Mouse (Mus musculus) neural tube, embryonic 15.5 days (tissue): ENCODE measurements around the gene Cds1. TPM values are rescaled to one million over a fixed set of nuclear protein-coding genes. Genes with fewer than 3 reads are reported as not detected.
A peak's percentile ranks its signal among the peaks of the same experiment; 100 is the strongest.

ENCODE experiments used
- ATAC-seq: fragments of 200-750 bp; cut with Nextera tagmentation; 2 replicates; pipeline ENCODE4 v1.8.0; 2017; ENCODE audit warnings: mild to moderate bottlenecking, moderate TSS enrichment, moderate library complexity; ENCODE audit not compliant: low FRiP score
- H3K27ac ChIP-seq: fragments of 300-500 bp; sonication (generic); replicated peaks from 2 replicates; pipeline ENCODE4 v1.5.1; 2015; ENCODE audit warnings: mild to moderate bottlenecking, inconsistent platforms
- H3K27me3 ChIP-seq: fragments of 300-500 bp; sonication (generic); replicated peaks from 2 replicates; pipeline ENCODE4 v1.6.1; 2015; ENCODE audit warnings: inconsistent platforms
- H3K36me3 ChIP-seq: fragments of 300-500 bp; sonication (generic); 2 replicates; pipeline ENCODE4 v1.6.1; 2015; ENCODE audit warnings: inconsistent platforms
- H3K4me1 ChIP-seq: fragments of 300-500 bp; sonication (generic); 2 replicates; pipeline ENCODE4 v1.6.1; 2015; ENCODE audit warnings: inconsistent platforms
- H3K4me2 ChIP-seq: fragments of 300-500 bp; sonication (generic); 2 replicates; pipeline ENCODE4 v1.6.1; 2015; ENCODE audit warnings: inconsistent platforms, mild to moderate bottlenecking, moderate library complexity
- H3K4me3 ChIP-seq: fragments of 300-500 bp; sonication (generic); replicated peaks from 2 replicates; pipeline ENCODE4 v1.5.1; 2015; ENCODE audit warnings: mild to moderate bottlenecking, inconsistent platforms
- H3K9ac ChIP-seq: fragments of 300-500 bp; sonication (generic); replicated peaks from 2 replicates; pipeline ENCODE4 v1.6.1; 2015; ENCODE audit warnings: mild to moderate bottlenecking, inconsistent platforms
- H3K9me3 ChIP-seq: fragments of 300-500 bp; sonication (generic); replicated peaks from 2 replicates; pipeline ENCODE4 v1.6.1; 2016; ENCODE audit warnings: inconsistent platforms
- WGBS: fragments of 180-500 bp; shearing (Covaris S2); methylation state at CpG from one replicate; pipeline ENCODE4 v1.1.7; 2015; ENCODE audit warnings: mixed read lengths; 5-methylcytosine and 5-hydroxymethylcytosine counted together
- polyA plus RNA-seq: library from polyadenylated mRNA; unstranded; fragments of >200 nt; fragmentation: Nextera tagmentation; extraction: Ambion mirVana; gene quantifications from 2 replicates; pipeline ENCODE4 v1.2.1, GENCODE M21; 2015

Gene Cds1
- polyA plus RNA-seq, 1 experiment from 2014 or later = 6.6 TPM

DNA sequence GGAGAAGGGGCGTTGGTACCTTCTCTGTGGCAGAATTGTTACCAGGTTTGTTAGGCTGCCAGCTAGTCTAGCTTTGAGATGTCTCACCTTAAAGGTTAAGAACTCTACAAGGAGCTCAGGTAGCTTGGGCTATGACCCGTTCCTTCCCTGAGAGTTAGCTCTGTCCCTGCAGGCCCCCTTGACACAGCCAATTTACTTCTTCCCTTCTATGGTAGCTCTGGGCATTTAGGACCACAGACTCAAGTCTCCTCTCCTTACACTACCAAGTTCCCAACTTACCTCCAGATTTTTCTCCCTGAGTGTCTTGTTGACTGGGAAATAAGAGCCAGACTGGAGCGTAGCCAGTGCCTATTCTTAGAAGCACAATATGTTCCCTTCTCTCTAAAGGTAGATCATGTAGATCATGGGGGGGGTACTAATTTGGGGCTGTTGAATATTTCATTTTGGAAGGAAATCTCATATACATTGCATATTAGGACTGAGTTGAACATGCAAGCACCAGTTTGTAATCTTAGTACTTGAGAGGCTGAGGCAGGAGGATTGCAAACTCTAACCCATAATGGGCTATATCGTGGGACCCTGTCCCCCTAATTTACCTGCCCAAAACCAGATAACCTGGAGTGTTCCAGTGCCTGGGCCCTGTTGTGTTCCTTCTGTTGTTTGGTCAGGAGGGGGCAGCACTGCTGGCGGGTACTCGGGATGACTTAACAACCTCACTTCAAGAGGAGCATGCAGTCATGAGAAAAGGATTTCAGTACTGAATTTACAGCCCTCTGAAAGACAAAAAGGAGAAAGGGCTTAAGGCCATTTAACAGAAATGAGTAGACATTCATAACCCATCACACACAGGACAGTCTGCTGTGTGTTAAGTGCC lies 46.6 kb downstream of the Cds1 start:
- Histone ChIP-seq H3K4me3 (no peak overlapping the region), H3K36me3 (no peaks in the 10 kb centered on the region), H3K9ac (no peak overlapping the region), H3K4me2 (no peak overlapping the region), H3K4me1 (no peaks in the 10 kb centered on the region), H3K9me3 (no peaks in the 10 kb centered on the region), H3K27me3 (no peaks in the 10 kb centered on the region), H3K27ac (no peak overlapping the region)
- ATAC-seq = no peak
- 90% methylated on average over 6 of the region's 6 CpGs for WGBS

DNA sequence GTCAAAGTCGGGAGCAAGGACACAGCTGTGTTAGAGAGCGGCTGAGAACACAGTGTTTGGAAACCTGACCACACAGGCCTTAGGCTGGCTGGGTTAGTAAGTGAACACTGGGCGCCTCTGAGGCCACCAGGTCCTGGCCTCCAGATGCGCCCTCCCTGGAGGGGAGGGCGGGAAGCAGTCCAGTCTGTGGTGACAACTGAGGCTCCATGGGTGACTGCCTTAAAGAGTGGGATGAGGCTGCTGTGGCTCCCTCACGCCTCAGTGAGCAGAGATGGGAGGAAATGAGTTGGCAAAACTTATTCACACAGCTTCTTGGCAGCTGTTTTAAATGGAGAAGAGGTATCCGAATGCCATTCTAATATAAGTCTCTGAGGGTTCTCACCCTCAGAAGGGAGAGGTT lies 51.9 kb downstream of the Cds1 start:
- Histone ChIP-seq H3K4me3 (no peak overlapping the region), H3K9ac (no peak overlapping the region), H3K27ac (no peak overlapping the region), H3K36me3 (no peaks in the 10 kb centered on the region), H3K4me2 (no peak overlapping the region), H3K27me3 (no peaks in the 10 kb centered on the region), H3K9me3 (no peaks in the 10 kb centered on the region), H3K4me1 (no peaks in the 10 kb centered on the region)
- WGBS = 73% methylated on average over 7 of the region's 7 CpGs
- no peak for ATAC-seq

GRCm38 (mm10) chr5:101819216-101819615 lies 54.3 kb downstream of the Cds1 start:
- no peaks in the 10 kb centered on the region for H3K36me3 ChIP-seq
- 59% methylated on average over 10 of the region's 10 CpGs for WGBS
- H3K9ac ChIP-seq = no peak overlapping the region
- H3K4me2 ChIP-seq = no peak overlapping the region
- ATAC-seq = no peak
- no peak overlapping the region for H3K27ac ChIP-seq
- H3K27me3 ChIP-seq = no peaks in the 10 kb centered on the region
- H3K9me3 ChIP-seq = no peaks in the 10 kb centered on the region
- H3K4me3 ChIP-seq = no peak overlapping the region
- no peaks in the 10 kb centered on the region for H3K4me1 ChIP-seq

GRCm38 (mm10) chr5:101819844-101820243 lies 54.9 kb downstream of the Cds1 start:
- H3K27ac ChIP-seq = no peak overlapping the region
- no peaks in the 10 kb centered on the region for H3K9me3 ChIP-seq
- no peak overlapping the region for H3K4me3 ChIP-seq
- no peak for ATAC-seq
- WGBS = 23% methylated on average over 7 of the region's 7 CpGs
- no peak overlapping the region for H3K9ac ChIP-seq
- H3K4me2 ChIP-seq = no peak overlapping the region
- H3K36me3 ChIP-seq = no peaks in the 10 kb centered on the region
- no peaks in the 10 kb centered on the region for H3K27me3 ChIP-seq
- no peaks in the 10 kb centered on the region for H3K4me1 ChIP-seq

DNA sequence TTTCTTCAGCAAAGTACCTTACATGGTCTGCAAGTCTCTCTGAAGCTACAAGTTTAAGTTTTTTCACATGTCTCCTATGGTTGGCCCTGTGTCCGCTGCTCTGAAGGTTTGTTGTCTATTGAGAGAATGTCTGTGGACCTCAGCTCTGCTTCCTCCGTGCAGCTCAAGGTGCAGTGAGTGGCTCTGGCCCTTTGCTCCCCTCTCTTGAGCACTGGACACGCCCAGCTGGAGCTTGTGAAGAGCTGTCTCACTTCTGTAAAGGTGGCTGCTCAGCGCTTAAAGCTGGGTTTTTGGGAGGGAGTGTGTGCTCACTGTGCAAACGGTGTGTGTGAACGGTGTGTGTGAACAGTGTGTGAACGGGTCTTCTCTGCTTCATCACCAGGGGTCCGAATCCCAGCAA lies 56.1 kb downstream of the Cds1 start:
- peaks cover 7% of the 10 kb centered on the region for H3K4me1 ChIP-seq
- ATAC-seq = no peak
- H3K27ac ChIP-seq = no peak overlapping the region
- H3K9ac ChIP-seq = no peak overlapping the region
- H3K36me3 ChIP-seq = no peaks in the 10 kb centered on the region
- H3K9me3 ChIP-seq = no peaks in the 10 kb centered on the region
- WGBS = 71% methylated on average over 8 of the region's 8 CpGs
- H3K4me3 ChIP-seq = no peak overlapping the region
- H3K27me3 ChIP-seq = no peaks in the 10 kb centered on the region
- no peak overlapping the region for H3K4me2 ChIP-seq

- 75% methylated on average over 17 of the region's 17 CpGs for WGBS
Observed at GRCm38 (mm10) chr5:101821491-101822310, 56.8 kb downstream of the Cds1 start.

DNA sequence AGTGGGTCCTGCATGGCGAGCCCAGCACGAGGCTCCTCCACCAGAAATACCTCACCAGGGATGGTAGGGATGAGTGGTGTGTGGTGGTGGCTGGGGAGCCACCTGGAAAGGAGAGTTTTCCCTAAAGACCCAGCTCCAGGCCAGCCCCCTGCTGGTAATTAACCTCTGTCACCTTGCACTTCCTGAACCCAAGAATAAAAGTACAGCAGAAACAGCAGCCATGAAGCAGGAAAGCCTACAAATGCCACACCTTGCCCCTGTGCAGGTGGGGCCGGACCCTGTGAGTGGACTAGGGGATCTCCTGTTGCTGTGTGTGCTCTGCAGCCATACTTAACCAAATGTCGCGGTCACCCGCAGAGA lies 57.4 kb downstream of the Cds1 start:
- 63% methylated on average over 6 of the region's 6 CpGs for WGBS
- no peak overlapping the region for H3K9ac ChIP-seq
- no peaks in the 10 kb centered on the region for H3K9me3 ChIP-seq
- H3K27me3 ChIP-seq = no peaks in the 10 kb centered on the region
- H3K4me1 ChIP-seq = peaks cover 15% of the 10 kb centered on the region
- ATAC-seq = no peak
- H3K4me2 ChIP-seq = no peak overlapping the region
- no peaks in the 10 kb centered on the region for H3K36me3 ChIP-seq
- no peak overlapping the region for H3K4me3 ChIP-seq
- H3K27ac ChIP-seq = no peak overlapping the region

More at GRCm38 (mm10) chr5:101821491-101822310, 56.8 kb downstream of the Cds1 start:
- Histone ChIP-seq H3K4me3 (no peak overlapping the region), H3K27me3 (no peaks in the 10 kb centered on the region), H3K4me1 (peaks cover 13% of the 10 kb centered on the region), H3K9me3 (no peaks in the 10 kb centered on the region), H3K27ac (no peak overlapping the region), H3K36me3 (no peaks in the 10 kb centered on the region), H3K9ac (no peak overlapping the region), H3K4me2 (no peak overlapping the region)
- ATAC-seq = no peak

DNA sequence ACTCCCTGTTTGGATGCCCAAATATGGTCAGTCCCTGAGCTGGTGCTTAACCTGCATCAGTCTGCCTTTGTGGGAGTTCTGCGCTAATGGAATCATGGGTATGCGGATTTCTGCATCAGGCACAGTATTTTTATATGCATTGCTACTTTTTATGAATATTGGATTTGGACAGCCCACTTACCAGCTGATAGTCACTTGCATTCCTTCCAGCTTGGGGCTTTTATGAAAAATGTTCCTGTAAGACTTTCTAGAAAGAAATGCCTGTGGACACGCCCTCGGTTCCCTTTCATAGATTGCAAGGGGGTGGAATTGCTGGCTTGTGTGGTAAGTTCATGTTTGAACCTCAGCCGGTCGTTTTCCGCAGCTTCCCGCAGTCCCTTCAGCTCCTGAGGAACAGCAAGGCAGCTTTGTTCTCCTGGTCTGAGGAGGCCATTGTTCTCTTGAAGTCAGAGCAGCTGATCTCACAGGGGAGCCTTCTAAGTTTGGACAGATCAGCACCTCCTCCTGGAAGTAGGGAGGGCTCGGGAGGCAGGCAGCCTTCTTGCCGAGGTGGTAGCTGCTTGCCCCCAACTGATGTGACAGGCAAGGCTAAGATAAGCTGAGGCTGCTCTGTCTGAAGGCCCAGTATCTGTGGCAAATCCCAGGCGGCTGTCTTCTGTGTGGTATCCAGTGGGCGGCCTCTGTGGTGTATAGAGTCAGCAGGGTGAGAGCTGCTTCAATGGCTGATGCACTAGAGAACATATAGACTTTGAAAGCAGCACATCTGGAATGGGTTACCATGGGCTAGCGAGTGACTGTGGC lies 60.4 kb downstream of the Cds1 start:
- Histone ChIP-seq H3K4me3 (no peak overlapping the region), H3K27ac (no peak overlapping the region), H3K9me3 (no peaks in the 10 kb centered on the region), H3K9ac (no peak overlapping the region), H3K36me3 (no peaks in the 10 kb centered on the region), H3K4me1 (peaks cover 15% of the 10 kb centered on the region), H3K4me2 (no peak overlapping the region), H3K27me3 (no peaks in the 10 kb centered on the region)
- WGBS = 23% methylated on average over 13 of the region's 13 CpGs
- no peak for ATAC-seq

- Histone ChIP-seq H3K27ac (no peak overlapping the region), H3K9ac (no peak overlapping the region), H3K4me2 (peak overlapping the region; percentile 51), H3K9me3 (no peaks in the 10 kb centered on the region), H3K4me3 (no peak overlapping the region), H3K4me1 (peaks cover 15% of the 10 kb centered on the region), H3K27me3 (no peaks in the 10 kb centered on the region), H3K36me3 (no peaks in the 10 kb centered on the region)
- WGBS = 7% methylated on average over 15 of the region's 15 CpGs
- peak; percentile 67; the same call in 1 of the 2 replicates for ATAC-seq
Observed at GRCm38 (mm10) chr5:101826531-101826970, 61.6 kb downstream of the Cds1 start.

DNA sequence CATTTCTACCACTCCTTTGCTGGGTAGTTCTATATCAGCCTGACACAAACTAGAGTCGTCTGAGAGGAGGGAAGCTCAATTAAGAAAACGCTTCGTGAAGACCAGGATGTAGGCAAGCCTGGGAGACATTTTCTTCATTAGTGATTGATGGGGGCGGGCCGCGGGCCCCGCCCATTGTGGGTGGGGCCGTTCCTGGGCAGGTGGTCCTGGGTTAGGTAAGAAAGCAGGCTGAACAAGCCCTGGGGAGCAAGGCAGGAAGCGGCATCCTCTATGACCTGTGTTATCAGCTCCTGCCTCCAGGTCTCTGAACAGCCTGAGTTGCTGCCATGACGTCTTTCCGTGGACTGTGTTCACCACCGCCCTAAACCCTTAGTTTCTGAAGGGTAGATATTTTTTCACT lies 62.5 kb downstream of the Cds1 start:
- ATAC-seq = no peak
- H3K9ac ChIP-seq = no peak overlapping the region
- H3K27ac ChIP-seq = no peak overlapping the region
- H3K36me3 ChIP-seq = 0 out of 2 replicates have a peak, but pooled peaks cover 6% of the 10 kb centered on the region
- no peaks in the 10 kb centered on the region for H3K9me3 ChIP-seq
- H3K4me1 ChIP-seq = peaks cover 15% of the 10 kb centered on the region
- no peaks in the 10 kb centered on the region for H3K27me3 ChIP-seq
- no peak overlapping the region for H3K4me2 ChIP-seq
- no peak overlapping the region for H3K4me3 ChIP-seq
- WGBS = 48% methylated on average over 12 of the region's 12 CpGs

- peaks cover 15% of the 10 kb centered on the region for H3K4me1 ChIP-seq
- ATAC-seq = no peak
- no peaks in the 10 kb centered on the region for H3K27me3 ChIP-seq
- H3K27ac ChIP-seq = no peak overlapping the region
- H3K9me3 ChIP-seq = no peaks in the 10 kb centered on the region
- no peak overlapping the region for H3K4me3 ChIP-seq
- H3K36me3 ChIP-seq = peaks cover 13% of the 10 kb centered on the region
- no peak overlapping the region for H3K9ac ChIP-seq
- WGBS = 74% methylated on average over 3 of the region's 3 CpGs
- no peak overlapping the region for H3K4me2 ChIP-seq
Observed at GRCm38 (mm10) chr5:101828932-101829331, 64.0 kb downstream of the Cds1 start.
